In the genomic region with DNA sequence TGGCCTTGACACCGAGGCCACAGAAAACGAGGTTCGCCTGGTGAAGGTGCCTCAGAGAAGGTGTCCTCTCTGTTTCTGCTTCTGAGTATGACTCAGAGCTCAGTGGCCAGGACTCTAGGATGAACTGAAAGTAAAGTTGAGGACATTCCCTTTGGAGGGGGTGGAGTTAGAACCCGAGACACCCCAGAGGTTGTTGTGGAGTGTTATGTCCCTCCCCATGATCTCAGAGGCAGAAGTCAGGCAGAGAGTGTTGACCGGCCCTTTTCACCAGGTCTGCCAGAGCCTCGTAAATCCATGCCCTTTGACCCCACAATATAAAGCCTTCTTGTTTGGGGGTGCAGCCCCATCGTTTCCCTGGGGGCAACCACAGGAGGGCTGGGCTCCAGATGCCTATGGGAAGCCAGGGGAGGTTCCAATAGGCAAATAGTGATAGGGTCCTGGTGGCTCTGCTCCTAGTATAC, we compare ENCODE assay signal across 7 mouse cellular contexts. TPM values are rescaled to one million over a fixed set of nuclear protein-coding genes. Genes with fewer than 3 reads are reported as not detected.
DNase-seq lines count a peak whose midpoint lies in the region; ATAC-seq and TF ChIP-seq lines count a peak whose summit lies in the region.

No protein-coding gene starts in this region.

- TF ChIP-seq CTCF in liver, postnatal 0 days (IDR thresholded peaks at IDR 0.05; ENCODE audit: low read depth) = no peak

- H3K36me3 ChIP-seq in liver, postnatal 0 days (replicated peaks; ENCODE audit: insufficient read depth, low read length) = no peaks in the 10 kb centered on the region

- 40% methylated on average over 7 of the region's 7 CpGs for WGBS in liver, postnatal 0 days (ENCODE audit: insufficient replicate concordance)

- peak; percentile 10 for ATAC-seq in granulocyte monocyte progenitor cell, adult 5-6 weeks (replicated peaks; ENCODE audit: poor library complexity, severe bottlenecking)
- no peak for ATAC-seq in liver, postnatal 0 days

- H3K27ac ChIP-seq in liver, postnatal 0 days (ENCODE audit: low read depth) = peak overlapping the region; percentile 84

- H3K27me3 ChIP-seq in liver, postnatal 0 days (ENCODE audit: insufficient read depth, low read length) = peaks cover 7% of the 10 kb centered on the region; the same call in 1 of the 2 replicates

- no peak for TF ChIP-seq EP300 in liver, postnatal 0 days (IDR thresholded peaks at IDR 0.05; ENCODE audit: low read depth)

- H3K9ac ChIP-seq in liver, postnatal 0 days (replicated peaks) = 0 out of 2 replicates have a peak overlapping the region, but pooled peaks have one; percentile 6

- H3K4me3 ChIP-seq in liver, postnatal 0 days (ENCODE audit: low read depth, low read length) = no peak overlapping the region

- peaks cover 79% of the 10 kb centered on the region for H3K4me1 ChIP-seq in liver, postnatal 0 days (ENCODE audit: insufficient read depth)

- peak overlapping the region; percentile 24 for H3K4me2 ChIP-seq in liver, postnatal 0 days (ENCODE audit: low read depth, low read length)

- DNase-seq in 3134 (ENCODE audit: extremely low read depth, insufficient read length, low spot score) (peak; percentile 76), 416B (ENCODE audit: low read depth) (peak; percentile 59)
- DNase-seq in liver, postnatal 0 days = no peak
- DNase-seq in layer of hippocampus, adult 11-12 months (ENCODE audit: low spot score) = no peak
- DNase-seq in spleen, postnatal 10 days (ENCODE audit: low spot score in 2 of 2) = no peak
- no peak for DNase-seq in frontal cortex, postnatal 14 days (ENCODE audit: low spot score in 2 of 2)

- H3K9me3 ChIP-seq in liver, postnatal 0 days (ENCODE audit: low read length) = no peaks in the 10 kb centered on the region

RNA-seq across cellular contexts. Expression of a gene that starts 5.9 kb away (rescaled TPM):
- 10.8 and 12.4 TPM in 2 replicates for total RNA-seq in granulocyte monocyte progenitor cell, adult 5-6 weeks (2014; fragmentation: Nextera tagmentation)
- total RNA-seq in granulocyte monocyte progenitor cell, adult 5-6 weeks (2017) = 5.6 and 6.6 TPM in 2 replicates
- polyA plus RNA-seq in liver, postnatal 0 days (2015; fragmentation: Nextera tagmentation; extraction: Ambion mirVana) = 0.91 and 1.1 TPM in 2 replicates

Comparison
In these comparisons a context has a peak if more than half of its experiments do, and no peak if none do; other contexts are left out.
1. DNase-seq: peak in 3134 (single experiment) and 416B (single experiment); none in liver, postnatal 0 days (single experiment), layer of hippocampus, adult 11-12 months (single experiment), spleen, postnatal 10 days (0 of 2) and frontal cortex, postnatal 14 days (0 of 2).